Mouse (Mus musculus): ENCODE measurements around the gene Prph. TPM values are rescaled to one million over a fixed set of nuclear protein-coding genes. Genes with fewer than 3 reads are reported as not detected.
A peak's percentile ranks its signal among the peaks of the same experiment; 100 is the strongest.

Gene Prph
- total RNA-seq (2021), result 1 to 10 TPM; 1.3 to 3.4 TPM
- long read RNA-seq, experiment 1, partial matches to known transcripts, result 1 of 4 reads
- long read RNA-seq, experiment 1, other reads (novel, unspliced or antisense), result 1 of 4 reads
- long read RNA-seq, experiment 2, partial matches to known transcripts, result 1 of 2 reads
- long read RNA-seq, experiment 2, other reads (novel, unspliced or antisense), result 1 of 2 reads

- no peak for DNase-seq
Observed at GRCm38 (mm10) chr15:99055040-99055439, at the start of gene Prph. Gene Prph, plus strand, starts transcription at chr15:99055174.

GRCm38 (mm10) chr15:99008801-99009241 is 46.2 kb upstream of the Prph start:
- no peak for DNase-seq

GRCm38 (mm10) chr15:99010896-99011295 is 44.1 kb upstream of the Prph start:
- DNase-seq, result no peak

GRCm38 (mm10) chr15:99011946-99012345 is 43.0 kb upstream of the Prph start:
- DNase-seq, result no peak

GRCm38 (mm10) chr15:99014496-99015030 is 40.4 kb upstream of the Prph start:
- DNase-seq, result no peak

- no peak for DNase-seq
Observed at GRCm38 (mm10) chr15:99017355-99017761, 37.6 kb upstream of the Prph start.

- no peak for DNase-seq
Observed at GRCm38 (mm10) chr15:99017986-99018385, 37.0 kb upstream of the Prph start.

GRCm38 (mm10) chr15:99018630-99019029 is 36.3 kb upstream of the Prph start:
- DNase-seq, result no peak

- no peak for DNase-seq
Observed at GRCm38 (mm10) chr15:99019436-99019835, 35.5 kb upstream of the Prph start.

- DNase-seq, result no peak
Observed at GRCm38 (mm10) chr15:99020171-99020570, 34.8 kb upstream of the Prph start.

- no peak for DNase-seq
Observed at GRCm38 (mm10) chr15:99021255-99021654, 33.7 kb upstream of the Prph start.

- DNase-seq, result peak; percentile 86 to 89
Observed at GRCm38 (mm10) chr15:99024668-99025314, 30.2 kb upstream of the Prph start.

GRCm38 (mm10) chr15:99025414-99025813 is 29.6 kb upstream of the Prph start:
- DNase-seq, result no peak

- peak; percentile 32 to 41 for DNase-seq
Observed at GRCm38 (mm10) chr15:99026259-99026658, 28.7 kb upstream of the Prph start.

GRCm38 (mm10) chr15:99027116-99027515 is 27.9 kb upstream of the Prph start:
- DNase-seq, result no peak

GRCm38 (mm10) chr15:99028874-99029458 is 26.0 kb upstream of the Prph start:
- DNase-seq, result no peak

GRCm38 (mm10) chr15:99029619-99030584 is 25.1 kb upstream of the Prph start, which contains the start of gene Tuba1c:
Gene Tuba1c, plus strand, starts transcription at chr15:99029891.
- DNase-seq, result peak; percentile 97 to 98

GRCm38 (mm10) chr15:99030585-99031387 is 24.2 kb upstream of the Prph start:
- DNase-seq, result peak; percentile 86

GRCm38 (mm10) chr15:99031388-99031675 is 23.6 kb upstream of the Prph start:
- DNase-seq, result no peak

GRCm38 (mm10) chr15:99032041-99032725 is 22.8 kb upstream of the Prph start:
- no peak for DNase-seq

All from adrenal gland, postnatal 36 days (tissue).